Mouse (Mus musculus): Measurements from ENCODE around the gene Pycr1.

DNA sequence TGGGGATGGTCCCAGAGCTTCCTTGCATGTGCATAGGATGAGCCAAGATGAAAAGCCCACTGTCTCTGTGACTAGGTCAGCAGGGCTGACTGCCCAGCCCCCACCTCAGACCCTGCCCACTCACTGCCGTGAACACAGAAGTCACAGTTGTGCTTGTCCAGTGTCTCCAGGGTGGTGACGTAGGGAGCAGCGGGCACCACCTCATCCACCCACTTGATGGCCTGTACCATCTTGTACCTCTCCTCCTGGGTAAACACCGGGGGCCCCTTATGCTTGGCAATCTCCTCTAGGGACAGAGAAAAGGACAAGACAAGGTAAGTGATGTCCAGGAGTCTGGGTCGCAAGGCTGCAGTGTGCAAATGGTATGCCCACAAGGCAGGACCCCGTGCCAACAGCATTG lies 28.4 kb downstream of the Pycr1 start:
- TF ChIP-seq ZNF384 (IDR thresholded peaks at IDR 0.05; ENCODE audit: low read depth, low read length) = no peak
- no peak for TF ChIP-seq CHD2 (IDR thresholded peaks at IDR 0.05; ENCODE audit: low read depth, low read length)

All from ES-E14 (cell line).